9 mouse cellular contexts compared by ENCODE assay signal in the genomic region with DNA sequence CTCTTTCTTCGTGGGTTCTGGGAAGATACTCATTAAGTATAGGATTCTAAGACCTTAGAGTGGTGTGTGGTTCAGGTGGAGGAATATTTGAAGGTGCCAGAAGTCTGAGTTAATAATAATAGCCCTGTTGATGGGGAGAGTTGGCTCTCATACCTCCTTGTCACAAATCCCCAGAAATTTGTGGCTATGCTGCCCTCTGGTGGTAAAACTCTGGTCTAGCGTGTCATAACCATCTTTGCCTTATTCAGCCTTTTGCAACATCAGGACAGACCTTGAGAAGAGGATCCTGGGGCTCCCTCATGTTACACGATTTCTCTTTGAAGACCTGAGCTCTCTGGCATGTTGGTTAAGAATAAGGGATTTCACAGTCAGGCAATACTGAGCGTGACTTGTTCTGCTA. TPM values are rescaled to one million over a fixed set of nuclear protein-coding genes. Genes with fewer than 3 reads are reported as not detected.
DNase-seq lines count a peak whose midpoint lies in the region; ATAC-seq and TF ChIP-seq lines count a peak whose summit lies in the region.
"Had no signal": no experiment of that assay in that cellular context is flagged by ENCODE, and none has a peak within 500 bp of the region (broad histone marks: within the 10 kb centered on the region; RNA-seq: fewer than 3 reads in every experiment).

No protein-coding gene starts in this region.

- no peak overlapping the region for H3K9ac ChIP-seq in forebrain, embryonic 15.5 days (replicated peaks)
- H3K9ac ChIP-seq: limb, embryonic 12.5 days had no signal

- peak; percentile 77 for TF ChIP-seq CTCF in E14TG2a.4 (conservative IDR thresholded peaks at IDR 0.05; ENCODE audit: low read length)

- no peak for ATAC-seq in forebrain, embryonic 15.5 days (replicated peaks)

- peaks cover 40% of the 10 kb centered on the region for H3K36me3 ChIP-seq in forebrain, embryonic 10.5 days (replicated peaks)
- H3K36me3 ChIP-seq in forebrain, embryonic 15.5 days, result no peaks in the 10 kb centered on the region
- H3K36me3 ChIP-seq in E14TG2a.4 (ENCODE audit: insufficient read depth, low read length), result peaks cover 41% of the 10 kb centered on the region

- no peaks in the 10 kb centered on the region for H3K9me3 ChIP-seq in forebrain, embryonic 10.5 days
- no peaks in the 10 kb centered on the region for H3K9me3 ChIP-seq in forebrain, embryonic 15.5 days
- no peaks in the 10 kb centered on the region for H3K9me3 ChIP-seq in E14TG2a.4 (ENCODE audit: low read length)
- H3K9me3 ChIP-seq: limb, embryonic 12.5 days had no signal

- H3K4me2 ChIP-seq in forebrain, embryonic 15.5 days (replicated peaks), result no peak overlapping the region
- H3K4me2 ChIP-seq: limb, embryonic 12.5 days had no signal

- peak; percentile 84 for DNase-seq in forebrain, embryonic 10.5 days (ENCODE audit: extremely low spot score, low spot score)
- peak; percentile 80 for DNase-seq in c-Kit-positive CD71-positive TER-119-positive erythroid progenitor cells, embryonic 14.5 days (ENCODE audit: low spot score)
- DNase-seq in frontal cortex, postnatal 36 days (ENCODE audit: low spot score in 2 of 2), result peak; percentile 84 to 90
- peak; percentile 66 to 76 for DNase-seq in kidney, postnatal 25 days
- peak; percentile 63 to 76 for DNase-seq in lung, adult 18-20 months
- peak; percentile 82 to 88 for DNase-seq in right cerebral cortex, adult 2 months (ENCODE audit: low spot score in 2 of 2)

- WGBS in forebrain, embryonic 10.5 days, result 12% methylated on average over 4 of the region's 4 CpGs
- whole genome bisulfite sequencing in forebrain, embryonic 15.5 days, result 23% methylated on average over 4 of the region's 4 CpGs

- no peak overlapping the region for H3K27ac ChIP-seq in forebrain, embryonic 10.5 days
- H3K27ac ChIP-seq in forebrain, embryonic 15.5 days (replicated peaks), result no peak overlapping the region
- H3K27ac ChIP-seq: limb, embryonic 12.5 days had no signal

- H3K4me1 ChIP-seq in forebrain, embryonic 10.5 days, result peaks cover 54% of the 10 kb centered on the region
- H3K4me1 ChIP-seq in forebrain, embryonic 15.5 days, result peaks cover 17% of the 10 kb centered on the region
- H3K4me1 ChIP-seq in E14TG2a.4 (replicated peaks; ENCODE audit: low read depth, low read length), result peaks cover 80% of the 10 kb centered on the region

- peaks cover 48% of the 10 kb centered on the region for H3K27me3 ChIP-seq in forebrain, embryonic 10.5 days (ENCODE audit: poor library complexity, severe bottlenecking)
- H3K27me3 ChIP-seq in forebrain, embryonic 15.5 days, result peaks cover 17% of the 10 kb centered on the region; the same call in 1 of the 2 replicates
- H3K27me3 ChIP-seq in E14TG2a.4 (ENCODE audit: insufficient read depth, low read length), result peaks cover 22% of the 10 kb centered on the region

- no peak overlapping the region for H3K4me3 ChIP-seq in forebrain, embryonic 10.5 days
- H3K4me3 ChIP-seq in forebrain, embryonic 15.5 days, result no peak overlapping the region
- H3K4me3 ChIP-seq in E14TG2a.4 (replicated peaks; ENCODE audit: low read length), result no peak overlapping the region
- H3K4me3 ChIP-seq: limb, embryonic 12.5 days had no signal

RNA-seq across cellular contexts. Expression of a gene that starts 2.5 kb away (rescaled TPM):
- polyA plus RNA-seq in forebrain, embryonic 10.5 days (2016; fragmentation: Nextera tagmentation; extraction: Ambion mirVana), result 23.1 and 23.6 TPM in 2 replicates
- 12.7 and 13.0 TPM in 2 replicates for polyA plus RNA-seq in forebrain, embryonic 15.5 days (2015; fragmentation: Nextera tagmentation; extraction: Ambion mirVana)

RNA-seq across cellular contexts. Expression of a gene that starts 24.1 kb away (rescaled TPM):
- polyA plus RNA-seq in forebrain, embryonic 10.5 days (2016; fragmentation: Nextera tagmentation; extraction: Ambion mirVana), result 22.8 and 25.6 TPM in 2 replicates
- polyA plus RNA-seq in forebrain, embryonic 15.5 days (2015; fragmentation: Nextera tagmentation; extraction: Ambion mirVana), result 5.7 and 7.2 TPM in 2 replicates

RNA-seq across cellular contexts. Expression of a gene that starts 32.0 kb away (rescaled TPM):
- polyA plus RNA-seq in forebrain, embryonic 10.5 days (2016; fragmentation: Nextera tagmentation; extraction: Ambion mirVana), result 0.14 and 0.36 TPM in 2 replicates
- polyA plus RNA-seq in forebrain, embryonic 15.5 days (2015; fragmentation: Nextera tagmentation; extraction: Ambion mirVana), result 0.28 and 0.37 TPM in 2 replicates
